Mouse (Mus musculus) limb, embryonic 14.5 days (tissue): ENCODE results near the gene Tti1. TPM values are rescaled to one million over a fixed set of nuclear protein-coding genes. Genes with fewer than 3 reads are reported as not detected.

Experiments
- ATAC-seq: fragments of 200-750 bp; cut with Nextera tagmentation; 2 replicates; pipeline ENCODE4 v1.8.0; 2017; ENCODE audit warnings: low read depth, moderate number of reproducible peaks, moderate TSS enrichment; ENCODE audit not compliant: low FRiP score
- DNase-seq: peaks from one replicate; pipeline ENCODE4 v3.0.0-alpha.2; 2015; ENCODE audit warnings: low spot score
- H3K27ac ChIP-seq: fragments of 300-500 bp; sonication (generic); replicated peaks from 2 replicates; pipeline ENCODE4 v1.5.1; 2014; ENCODE audit warnings: low read depth, mild to moderate bottlenecking, low read length, moderate library complexity, mixed read lengths
- H3K27me3 ChIP-seq: fragments of 300-500 bp; sonication (generic); 2 replicates; pipeline ENCODE4 v1.6.1; 2014; ENCODE audit warnings: low read length, mixed read lengths; ENCODE audit not compliant: control insufficient read depth, insufficient read depth
- H3K36me3 ChIP-seq: fragments of 300-500 bp; sonication (generic); 2 replicates; pipeline ENCODE4 v1.6.1; 2014; ENCODE audit warnings: mild to moderate bottlenecking, low read length, moderate library complexity, mixed read lengths; ENCODE audit not compliant: control insufficient read depth, insufficient read depth
- H3K4me1 ChIP-seq: fragments of 300-500 bp; sonication (generic); 2 replicates; pipeline ENCODE4 v1.6.1; 2014; ENCODE audit warnings: antibody characterized with exemption, low read length, mixed read lengths; ENCODE audit not compliant: control insufficient read depth, insufficient read depth
- H3K4me2 ChIP-seq: fragments of 300-500 bp; sonication (generic); replicated peaks from 2 replicates; pipeline ENCODE4 v1.6.1; 2014; ENCODE audit warnings: low read depth, mild to moderate bottlenecking, low read length, moderate library complexity; ENCODE audit not compliant: severe bottlenecking
- H3K4me3 ChIP-seq: fragments of 300-500 bp; sonication (generic); replicated peaks from 2 replicates; pipeline ENCODE4 v1.5.1; 2014; ENCODE audit warnings: low read length
- H3K9ac ChIP-seq: fragments of 300-500 bp; sonication (generic); 2 replicates; pipeline ENCODE4 v1.6.1; 2014; ENCODE audit warnings: mild to moderate bottlenecking, low read depth, low read length, moderate library complexity; ENCODE audit not compliant: severe bottlenecking
- H3K9me3 ChIP-seq: fragments of 300-500 bp; sonication (generic); 2 replicates; pipeline ENCODE4 v1.6.1; 2016; ENCODE audit warnings: low read length; ENCODE audit not compliant: control insufficient read depth
- POLR2A ChIP-seq: fragments of 200-500 bp; IDR thresholded peaks from 2 replicates; pipeline ENCODE4 v1.8.0; 2012; ENCODE audit warnings: inconsistent platforms, mild to moderate bottlenecking, moderate library complexity, borderline replicate concordance; ENCODE audit not compliant: insufficient read depth, insufficient read length; ENCODE audit errors: extremely low read depth
- WGBS: fragments of 180-500 bp; shearing (Covaris S2); extraction: QIAGEN DNeasy Blood & Tissue Kit; methylation state at CpG from one replicate; pipeline ENCODE4 v1.1.7; 2014; 5-methylcytosine and 5-hydroxymethylcytosine counted together
- polyA plus RNA-seq, 2 experiments: library from polyadenylated mRNA; depleted of rRNA in 1 of 2; stranded (reverse) in 1 of 2; unstranded in 1 of 2; fragments of >200 nt; fragmentation: Nextera tagmentation in 1 of 2; extraction: Ambion mirVana in 1 of 2; gene quantifications; 2 replicates each; pipeline versions ENCODE4 v1.2.1 to v1.2.3; 2012 to 2014

Gene Tti1
- 23.7 and 25.5 TPM in 2 replicates for polyA plus RNA-seq (2012; rRNA removed)
- polyA plus RNA-seq (2014; fragmentation: Nextera tagmentation; extraction: Ambion mirVana): 19.1 and 20.1 TPM in 2 replicates

GRCm38 (mm10) chr2:158028354-158028863 is at the start of gene Tti1, which contains the start of gene Rprd1b:
Gene Tti1 (minus strand): TSS chr2:158028433.
Gene Rprd1b (plus strand): TSS chr2:158028497.
- 0% methylated on average over 47 of the region's 52 CpGs for WGBS
- TF ChIP-seq POLR2A: peak; percentile 82; the same call in 1 of the 2 replicates
- no peaks in the 10 kb centered on the region for H3K36me3 ChIP-seq
- peak within 1 kb of the TSS; percentile 87 for H3K9ac ChIP-seq
- peak; percentile 94 for DNase-seq
- peak within 1 kb of the TSS; percentile 79 for H3K4me2 ChIP-seq
- H3K9me3 ChIP-seq: no peaks in the 10 kb centered on the region
- no peaks in the 10 kb centered on the region for H3K27me3 ChIP-seq
- peaks cover 28% of the 10 kb centered on the region for H3K4me1 ChIP-seq
- peak; percentile 94 for ATAC-seq
- H3K4me3 ChIP-seq: peak within 1 kb of the TSS; percentile 76
- H3K27ac ChIP-seq: peak within 1 kb of the TSS; percentile 95

- no peak for TF ChIP-seq POLR2A
- no peak for ATAC-seq
- Histone ChIP-seq H3K4me2 (no peak overlapping the region), H3K27ac (no peak overlapping the region), H3K4me1 (no peaks in the 10 kb centered on the region), H3K36me3 (peaks cover 48% of the 10 kb centered on the region), H3K9me3 (no peaks in the 10 kb centered on the region), H3K27me3 (no peaks in the 10 kb centered on the region), H3K9ac (no peak overlapping the region), H3K4me3 (no peak overlapping the region)
- 30% methylated on average over 2 of the region's 2 CpGs for WGBS
- DNase-seq: no peak
These were observed 49.7 kb upstream of the Tti1 start for GRCm38 (mm10) chr2:158077981-158078380.

GRCm38 (mm10) chr2:158076690-158077089 is 48.5 kb upstream of the Tti1 start:
- Histone ChIP-seq H3K36me3 (peaks cover 60% of the 10 kb centered on the region), H3K4me3 (no peak overlapping the region), H3K27me3 (no peaks in the 10 kb centered on the region), H3K4me1 (no peaks in the 10 kb centered on the region), H3K9ac (no peak overlapping the region), H3K9me3 (no peaks in the 10 kb centered on the region), H3K4me2 (no peak overlapping the region), H3K27ac (no peak overlapping the region)
- no peak for ATAC-seq
- 93% methylated on average over 6 of the region's 6 CpGs for WGBS
- no peak for DNase-seq
- TF ChIP-seq POLR2A: no peak

GRCm38 (mm10) chr2:158074835-158075234 is 46.6 kb upstream of the Tti1 start:
- peaks cover 79% of the 10 kb centered on the region for H3K36me3 ChIP-seq
- 95% methylated on average over 5 of the region's 5 CpGs for WGBS
- ATAC-seq (no peak), DNase-seq (no peak)
- H3K4me3 ChIP-seq: no peak overlapping the region
- no peak overlapping the region for H3K9ac ChIP-seq
- H3K9me3 ChIP-seq: no peaks in the 10 kb centered on the region
- no peaks in the 10 kb centered on the region for H3K27me3 ChIP-seq
- H3K27ac ChIP-seq: no peak overlapping the region
- H3K4me2 ChIP-seq: no peak overlapping the region
- H3K4me1 ChIP-seq: no peaks in the 10 kb centered on the region
- no peak for TF ChIP-seq POLR2A

- no peak for TF ChIP-seq POLR2A
- Histone ChIP-seq H3K27me3 (no peaks in the 10 kb centered on the region), H3K9me3 (no peaks in the 10 kb centered on the region), H3K4me2 (no peak overlapping the region), H3K4me3 (no peak overlapping the region), H3K4me1 (no peaks in the 10 kb centered on the region), H3K36me3 (peaks cover 82% of the 10 kb centered on the region), H3K27ac (no peak overlapping the region), H3K9ac (no peak overlapping the region)
- ATAC-seq: no peak
- no peak for DNase-seq
- 91% methylated on average over 5 of the region's 5 CpGs for WGBS
These were observed 43.4 kb upstream of the Tti1 start for GRCm38 (mm10) chr2:158071633-158071995.
